Mouse (Mus musculus) embryonic fibroblast, embryonic 13.5 days (primary cell): ENCODE data around the gene Cyp2b23.
"Not testable (repeated sequence)": the region's sequence is repeated elsewhere in the genome, so short reads cannot be mapped to it uniquely, and the experiment has no call there.

Experiments
- CTCF ChIP-seq: IDR thresholded peaks from 2 replicates; pipeline ENCODE4 v1.5.1; 2011; ENCODE audit warnings: mild to moderate bottlenecking, control low read depth, low read length, moderate library complexity, borderline replicate concordance; ENCODE audit not compliant: insufficient read depth
- POLR2A ChIP-seq: IDR thresholded peaks from 2 replicates; pipeline ENCODE4 v1.6.1; 2011; ENCODE audit warnings: low read depth, mild to moderate bottlenecking, control low read depth, low read length, moderate library complexity

DNA sequence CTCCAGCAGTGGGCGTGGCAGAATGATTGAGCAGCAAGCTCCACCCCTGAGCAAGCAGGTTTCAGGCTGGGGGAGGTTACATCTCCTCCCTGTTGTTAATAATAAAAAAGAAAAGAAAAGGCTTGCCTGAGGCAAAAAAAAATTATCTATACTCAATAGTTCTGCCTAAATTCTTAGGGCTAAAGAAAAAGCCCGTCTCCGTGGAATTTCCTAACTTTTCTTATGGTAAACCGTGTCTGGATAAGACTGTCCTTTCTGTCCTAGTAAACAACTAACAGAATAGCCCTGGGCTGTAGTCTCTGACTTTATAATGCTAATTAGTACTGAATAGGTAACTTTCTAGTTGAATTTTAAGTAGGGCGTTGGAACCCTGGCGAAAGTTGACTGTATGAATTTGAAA is 20.0 kb upstream of the Cyp2b23 start:
- not testable (repeated sequence) for TF ChIP-seq CTCF, POLR2A
